15 mouse cellular contexts compared by ENCODE assay signal in the genomic region with DNA sequence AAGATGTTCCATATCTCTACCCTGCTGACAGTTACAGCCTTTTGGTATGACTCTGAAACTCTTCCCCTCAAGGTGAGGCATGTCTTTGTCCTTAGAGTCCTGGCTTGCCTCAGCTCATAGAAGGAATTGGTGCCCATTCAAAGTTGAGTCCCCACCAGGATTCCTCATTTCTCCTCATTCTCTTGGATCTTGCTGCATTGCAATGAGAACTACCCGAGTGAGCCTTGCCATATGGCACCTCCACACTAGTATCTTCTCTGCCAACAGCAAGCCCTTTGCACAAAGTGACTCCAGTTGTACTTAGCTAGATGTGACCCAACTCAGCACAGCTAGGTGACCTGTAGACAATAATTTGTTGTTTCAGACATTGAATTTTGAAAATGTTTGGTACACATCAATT. TPM values are rescaled to one million over a fixed set of nuclear protein-coding genes. Genes with fewer than 3 reads are reported as not detected.
DNase-seq lines count a peak whose midpoint lies in the region; ATAC-seq and TF ChIP-seq lines count a peak whose summit lies in the region.
"Had no signal": no experiment of that assay in that cellular context is flagged by ENCODE, and none has a peak within 500 bp of the region (broad histone marks: within the 10 kb centered on the region; RNA-seq: fewer than 3 reads in every experiment).

No protein-coding gene starts in this region.

- TF ChIP-seq CTCF in heart, adult 2 months (IDR thresholded peaks at IDR 0.05), result no peak

- intact Hi-C loops in heart, adult 2 months (cut with DNase I), result no loop called here
- intact Hi-C loops in heart, postnatal 25 days (cut with DNase I), result no loop called here

- no peak overlapping the region for H3K4me2 ChIP-seq in neural tube, embryonic 11.5 days (ENCODE audit: low read depth)
- H3K4me2 ChIP-seq: hindbrain, embryonic 15.5 days; midbrain, embryonic 15.5 days had no signal

- H3K9ac ChIP-seq in heart, adult 2 months (ENCODE audit: low read depth, low read length), result no peak overlapping the region
- H3K9ac ChIP-seq in neural tube, embryonic 11.5 days (ENCODE audit: low read length), result no peak overlapping the region
- H3K9ac ChIP-seq: hindbrain, embryonic 15.5 days; midbrain, embryonic 15.5 days had no signal

- TF ChIP-seq POLR2A in heart, adult 2 months (IDR thresholded peaks at IDR 0.05; ENCODE audit: insufficient read depth, low read depth, low read length), result no peak

- TF ChIP-seq EP300 in heart, adult 2 months (IDR thresholded peaks at IDR 0.05; ENCODE audit: insufficient read depth, low read depth, low read length), result no peak

- no peaks in the 10 kb centered on the region for H3K79me2 ChIP-seq in heart, adult 2 months (replicated peaks; ENCODE audit: control insufficient read depth, insufficient read depth, low read length)

- H3K27me3 ChIP-seq in heart, adult 2 months (ENCODE audit: control insufficient read depth, insufficient read depth, low read length), result no peaks in the 10 kb centered on the region
- H3K27me3 ChIP-seq in neural tube, embryonic 11.5 days (ENCODE audit: control insufficient read depth, insufficient read depth, low read length), result no peaks in the 10 kb centered on the region
- H3K27me3 ChIP-seq: hindbrain, embryonic 15.5 days; midbrain, embryonic 15.5 days had no signal

- H3K36me3 ChIP-seq in heart, adult 2 months (ENCODE audit: control insufficient read depth, insufficient read depth, low read length), result no peaks in the 10 kb centered on the region
- H3K36me3 ChIP-seq in neural tube, embryonic 11.5 days (ENCODE audit: control insufficient read depth, insufficient read depth, low read length), result no peaks in the 10 kb centered on the region
- H3K36me3 ChIP-seq: hindbrain, embryonic 15.5 days; midbrain, embryonic 15.5 days had no signal

- no peak overlapping the region for H3K27ac ChIP-seq in heart, adult 2 months
- H3K27ac ChIP-seq in neural tube, embryonic 11.5 days (ENCODE audit: low read depth, low read length), result no peak overlapping the region
- H3K27ac ChIP-seq: hindbrain, embryonic 15.5 days; midbrain, embryonic 15.5 days had no signal

- peaks cover 38% of the 10 kb centered on the region for H3K9me3 ChIP-seq in neural tube, embryonic 11.5 days (ENCODE audit: control insufficient read depth, low read length)

- H3K4me3 ChIP-seq in heart, adult 2 months, result no peak overlapping the region
- no peak overlapping the region for H3K4me3 ChIP-seq in neural tube, embryonic 11.5 days (ENCODE audit: low read depth, low read length)
- H3K4me3 ChIP-seq: hindbrain, embryonic 15.5 days; midbrain, embryonic 15.5 days had no signal

- DNase-seq in heart, adult 2 months, result peak; percentile 25 to 27
- DNase-seq in heart, postnatal 25 days (ENCODE audit: low spot score), result no peak
- DNase-seq in right cerebral cortex, postnatal 25 days, result peak; percentile 3
- no peak for DNase-seq in right cerebral cortex, postnatal 10 days (ENCODE audit: low spot score in 2 of 2)
- peak; percentile 8 to 17 for DNase-seq in heart, adult 9 months (ENCODE audit: low spot score in 2 of 2)
- DNase-seq in neural tube, embryonic 11.5 days (ENCODE audit: low spot score), result peak; percentile 10
- DNase-seq in layer of hippocampus, adult 8-10 months (ENCODE audit: low spot score in 2 of 2), result no peak
- DNase-seq in cerebellum, postnatal 36 days, result no peak
- DNase-seq: thymus, postnatal 36 days had no signal

- H3K4me1 ChIP-seq in heart, adult 2 months (ENCODE audit: control insufficient read depth, insufficient read depth, low read length), result no peaks in the 10 kb centered on the region
- no peaks in the 10 kb centered on the region for H3K4me1 ChIP-seq in neural tube, embryonic 11.5 days (ENCODE audit: control insufficient read depth, insufficient read depth, low read length)
- H3K4me1 ChIP-seq: hindbrain, embryonic 15.5 days; midbrain, embryonic 15.5 days had no signal

- WGBS in heart, adult 2 months, result 24% methylated on average over 1 of the region's 1 CpGs
- 64% methylated on average over 1 of the region's 1 CpGs for WGBS in neural tube, embryonic 11.5 days

- ATAC-seq in neural tube, embryonic 11.5 days (ENCODE audit: insufficient read depth, low FRiP score, low TSS enrichment), result no peak
- ATAC-seq: midbrain, embryonic 15.5 days had no signal

RNA-seq across cellular contexts. Expression of a gene that starts 3.2 kb away (rescaled TPM):
- under 1 TPM in 1 of 2 experiments, not detected in 1; 0.13 TPM for total RNA-seq in heart, adult 2 months (2021)
- polyA plus RNA-seq in heart, adult 2 months (2012; rRNA removed), result 0.06 TPM in 2 replicates
- under 1 TPM; 0.28 to 0.42 TPM for total RNA-seq in heart, postnatal 25 days (2021)
- polyA plus RNA-seq in neural tube, embryonic 11.5 days (2014; fragmentation: Nextera tagmentation; extraction: Ambion mirVana), result 1.3 and 1.4 TPM in 2 replicates
- under 1 TPM in 2 of 4 experiments, not detected in 2; 0.06 to 0.16 TPM for total RNA-seq in layer of hippocampus, adult 8-10 months (2022)
- total RNA-seq: gastrocnemius, postnatal 36 days had no signal

RNA-seq across cellular contexts. Expression of a gene that starts 11.8 kb away (rescaled TPM):
- not detected for total RNA-seq in heart, adult 2 months (2021)
- polyA plus RNA-seq in heart, adult 2 months (2012; rRNA removed), result 0.32 TPM in 1 of 2 replicates, not detected in the other
- total RNA-seq in heart, postnatal 25 days (2021), result not detected
- polyA plus RNA-seq in neural tube, embryonic 11.5 days (2014; fragmentation: Nextera tagmentation; extraction: Ambion mirVana), result not detected in 2 replicates
- not detected for total RNA-seq in layer of hippocampus, adult 8-10 months (2022)
- total RNA-seq: common myeloid progenitor, adult 5-6 weeks; gastrocnemius, postnatal 36 days; left cerebral cortex, postnatal 10 days had no signal
- polyA plus RNA-seq: hindbrain, embryonic 15.5 days; midbrain, embryonic 15.5 days had no signal

RNA-seq across cellular contexts. Expression of a gene that starts 18.0 kb away (rescaled TPM):
- under 1 TPM in 1 of 2 experiments, not detected in 1; 0.23 TPM for total RNA-seq in heart, adult 2 months (2021)
- polyA plus RNA-seq in heart, adult 2 months (2012; rRNA removed), result 0.53 and 0.66 TPM in 2 replicates
- total RNA-seq in heart, postnatal 25 days (2021), result under 1 TPM; 0.42 TPM
- 13.6 and 14.8 TPM in 2 replicates for polyA plus RNA-seq in neural tube, embryonic 11.5 days (2014; fragmentation: Nextera tagmentation; extraction: Ambion mirVana)
- total RNA-seq in layer of hippocampus, adult 8-10 months (2022), result 1 to 10 TPM; 1.7 to 3.7 (median 2.6) TPM
- total RNA-seq: gastrocnemius, postnatal 36 days; neutrophil, adult 5-6 weeks had no signal

RNA-seq across cellular contexts. Expression of a gene that starts 23.2 kb away (rescaled TPM):
- total RNA-seq in heart, adult 2 months (2021), result not detected
- not detected in 2 replicates for polyA plus RNA-seq in heart, adult 2 months (2012; rRNA removed)
- total RNA-seq in heart, postnatal 25 days (2021), result not detected
- polyA plus RNA-seq in neural tube, embryonic 11.5 days (2014; fragmentation: Nextera tagmentation; extraction: Ambion mirVana), result not detected in 2 replicates
- under 1 TPM in 1 of 4 experiments, not detected in 3; 0.53 TPM for total RNA-seq in layer of hippocampus, adult 8-10 months (2022)
- total RNA-seq: common myeloid progenitor, adult 5-6 weeks; gastrocnemius, postnatal 36 days had no signal
- polyA plus RNA-seq: hindbrain, embryonic 15.5 days; midbrain, embryonic 15.5 days had no signal

RNA-seq across cellular contexts. Expression of a gene that starts 53.8 kb away (rescaled TPM):
- total RNA-seq in heart, adult 2 months (2021), result 10 to 100 TPM in 1 of 2 experiments, 1 to 10 TPM in 1; 8.7 to 11.5 TPM
- polyA plus RNA-seq in heart, adult 2 months (2012; rRNA removed), result 12.7 and 23.9 TPM in 2 replicates
- total RNA-seq in heart, postnatal 25 days (2021), result 10 to 100 TPM; 14.5 to 14.6 TPM
- 136 and 141 TPM in 2 replicates for polyA plus RNA-seq in neural tube, embryonic 11.5 days (2014; fragmentation: Nextera tagmentation; extraction: Ambion mirVana)
- 10 to 100 TPM; 34.5 to 51.6 (median 42.5) TPM for total RNA-seq in layer of hippocampus, adult 8-10 months (2022)

Comparison
In these comparisons a context has a peak if more than half of its experiments do, and no peak if none do; other contexts are left out.
1. DNase-seq: peak in heart, adult 2 months (2 of 2), right cerebral cortex, postnatal 25 days (single experiment), heart, adult 9 months (2 of 2) and neural tube, embryonic 11.5 days (single experiment); none in heart, postnatal 25 days (single experiment), right cerebral cortex, postnatal 10 days (0 of 2), layer of hippocampus, adult 8-10 months (0 of 2) and cerebellum, postnatal 36 days (0 of 2).